Mouse (Mus musculus) MEL (cell line): ENCODE measurements around the gene Cog6. TPM values are rescaled to one million over a fixed set of nuclear protein-coding genes. Genes with fewer than 3 reads are reported as not detected.

Experiments
- DNase-seq: peaks from one replicate; pipeline ENCODE4 v3.0.0; 2011; ENCODE audit warnings: low read depth, low spot score
- H3K27ac ChIP-seq: 2 replicates; pipeline ENCODE4 v1.5.1; 2012; ENCODE audit warnings: low read depth, mild to moderate bottlenecking, control low read depth, low read length, moderate library complexity; ENCODE audit not compliant: control insufficient read depth
- H3K27me3 ChIP-seq, 2 experiments: fragments of 150-350 bp in 1 of 2; sonication (generic) in 1 of 2; 2 replicates each; pipeline ENCODE4 v1.6.1; 2012; ENCODE audit warnings: low read length in 2 of 2, mild to moderate bottlenecking in 2 of 2, improper control_type of control experiment in 1 of 2, moderate library complexity in 1 of 2; ENCODE audit not compliant: insufficient read depth in 2 of 2, control insufficient read depth in 1 of 2
- H3K36me3 ChIP-seq, 2 experiments: 2 replicates each; pipeline ENCODE4 v1.6.1; 2012 to 2014; ENCODE audit warnings: low read length in 2 of 2, improper control_type of control experiment in 1 of 2, inconsistent platforms in 1 of 2, mild to moderate bottlenecking in 1 of 2; ENCODE audit not compliant: insufficient read depth in 2 of 2, control insufficient read depth in 1 of 2
- H3K4me1 ChIP-seq, 2 experiments: fragments of 150-350 bp in 1 of 2; sonication (generic) in 1 of 2; 2 replicates each; pipeline ENCODE4 v1.6.1; 2012; ENCODE audit warnings: low read length in 2 of 2, improper control_type of control experiment in 1 of 2, mild to moderate bottlenecking in 1 of 2; ENCODE audit not compliant: insufficient read depth in 2 of 2, control insufficient read depth in 1 of 2
- H3K4me3 ChIP-seq, 2 experiments: fragments of 150-350 bp in 1 of 2; sonication (generic) in 1 of 2; 2 replicates each; pipeline ENCODE4 v1.5.1; 2012; ENCODE audit warnings: low read depth in 2 of 2, low read length in 2 of 2, mild to moderate bottlenecking in 2 of 2, moderate library complexity in 2 of 2, control low read depth in 1 of 2, improper control_type of control experiment in 1 of 2; ENCODE audit not compliant: control insufficient read depth in 1 of 2, insufficient read depth in 1 of 2
- H3K79me2 ChIP-seq: 2 replicates; pipeline ENCODE4 v1.6.1; 2012; ENCODE audit warnings: mild to moderate bottlenecking, low read length, moderate library complexity; ENCODE audit not compliant: control insufficient read depth, poor library complexity, insufficient read depth
- H3K9ac ChIP-seq: 2 replicates; pipeline ENCODE4 v1.6.1; 2012; ENCODE audit warnings: low read depth, mild to moderate bottlenecking, control low read depth, low read length, moderate library complexity; ENCODE audit not compliant: control insufficient read depth, poor library complexity, severe bottlenecking
- H3K9me3 ChIP-seq: fragments of 150-350 bp; sonication (generic); replicated peaks from 2 replicates; pipeline ENCODE4 v1.6.1; 2012; ENCODE audit warnings: mild to moderate bottlenecking, low read length, improper control_type of control experiment, moderate library complexity; ENCODE audit not compliant: insufficient read depth
- CHD1 ChIP-seq: IDR thresholded peaks from 2 replicates; pipeline ENCODE4 v1.6.1; 2012; ENCODE audit warnings: low read depth, mild to moderate bottlenecking, inconsistent platforms, low read length, improper control_type of control experiment
- CHD2 ChIP-seq: IDR thresholded peaks from 2 replicates; pipeline ENCODE4 v1.6.1; 2011; ENCODE audit warnings: low read length, improper control_type of control experiment
- EP300 ChIP-seq, 2 experiments: IDR thresholded peaks; 2 replicates each; pipeline ENCODE4 v1.6.1; 2011; ENCODE audit warnings: improper control_type of control experiment in 2 of 2, low read length in 2 of 2, low read depth in 1 of 2, mild to moderate bottlenecking in 1 of 2
- ETS1 ChIP-seq: IDR thresholded peaks from 2 replicates; pipeline ENCODE4 v1.6.1; 2012; ENCODE audit warnings: low read depth, mild to moderate bottlenecking, inconsistent platforms, low read length, improper control_type of control experiment, moderate library complexity
- GABPA ChIP-seq: IDR thresholded peaks from 2 replicates; pipeline ENCODE4 v1.6.1; 2012; ENCODE audit warnings: low read depth, mild to moderate bottlenecking, inconsistent platforms, low read length, improper control_type of control experiment, moderate library complexity
- GATA1 ChIP-seq: IDR thresholded peaks from 2 replicates; pipeline ENCODE4 v1.6.1; 2011; ENCODE audit warnings: low read depth, low read length, improper control_type of control experiment
- JUND ChIP-seq: IDR thresholded peaks from 2 replicates; pipeline ENCODE4 v1.6.1; 2011; ENCODE audit warnings: low read depth, mild to moderate bottlenecking, improper control_type of control experiment, low read length
- MAFK ChIP-seq: IDR thresholded peaks from 2 replicates; pipeline ENCODE4 v1.6.1; 2011; ENCODE audit warnings: low read depth, mild to moderate bottlenecking, low read length, improper control_type of control experiment, borderline replicate concordance
- MAX ChIP-seq: IDR thresholded peaks from 2 replicates; pipeline ENCODE4 v1.6.1; 2011; ENCODE audit warnings: low read length, improper control_type of control experiment
- MAZ ChIP-seq: IDR thresholded peaks from 2 replicates; pipeline ENCODE4 v1.6.1; 2012; ENCODE audit warnings: low read depth, mild to moderate bottlenecking, inconsistent platforms, low read length, improper control_type of control experiment
- MYB ChIP-seq: IDR thresholded peaks from 2 replicates; pipeline ENCODE4 v1.6.1; 2011; ENCODE audit warnings: mild to moderate bottlenecking, low read depth, low read length, improper control_type of control experiment
- MYC ChIP-seq: IDR thresholded peaks from 2 replicates; pipeline ENCODE4 v1.6.1; 2011; ENCODE audit warnings: low read depth, mild to moderate bottlenecking, low read length, improper control_type of control experiment, moderate library complexity
- NELFE ChIP-seq: IDR thresholded peaks from 2 replicates; pipeline ENCODE4 v1.6.1; 2011; ENCODE audit warnings: low read depth, low read length, improper control_type of control experiment
- NRF1 ChIP-seq: IDR thresholded peaks from 2 replicates; pipeline ENCODE4 v1.6.1; 2014; ENCODE audit warnings: low read depth, mild to moderate bottlenecking, inconsistent platforms, low read length, improper control_type of control experiment, moderate library complexity; ENCODE audit not compliant: poor library complexity, insufficient read depth, severe bottlenecking
- POLR2AphosphoS5 ChIP-seq: IDR thresholded peaks from 2 replicates; pipeline ENCODE4 v1.6.1; 2012; ENCODE audit warnings: low read depth, borderline replicate concordance, mild to moderate bottlenecking, inconsistent platforms, low read length, moderate library complexity, mixed read lengths
- RAD21 ChIP-seq: IDR thresholded peaks from 2 replicates; pipeline ENCODE4 v1.6.1; 2011; ENCODE audit warnings: mild to moderate bottlenecking, low read depth, low read length, improper control_type of control experiment
- SMC3 ChIP-seq: IDR thresholded peaks from 2 replicates; pipeline ENCODE4 v1.6.1; 2011; ENCODE audit warnings: low read depth, low read length, improper control_type of control experiment
- TBP ChIP-seq: IDR thresholded peaks from 2 replicates; pipeline ENCODE4 v1.8.0; 2011; ENCODE audit warnings: low read depth, low read length, improper control_type of control experiment
- TCF12 ChIP-seq: IDR thresholded peaks from 2 replicates; pipeline ENCODE4 v1.6.1; 2014; ENCODE audit warnings: low read depth, mild to moderate bottlenecking, inconsistent platforms, low read length, improper control_type of control experiment, moderate library complexity
- UBTF ChIP-seq: IDR thresholded peaks from 2 replicates; pipeline ENCODE4 v1.6.1; 2012; ENCODE audit warnings: low read depth, mild to moderate bottlenecking, inconsistent platforms, low read length, improper control_type of control experiment, moderate library complexity, borderline replicate concordance; ENCODE audit not compliant: insufficient read depth
- USF2 ChIP-seq, 2 experiments: IDR thresholded peaks; 2 replicates each; pipeline ENCODE4 v1.6.1; 2011 to 2012; ENCODE audit warnings: improper control_type of control experiment in 2 of 2, low read length in 2 of 2, borderline replicate concordance in 1 of 2, inconsistent platforms in 1 of 2, low read depth in 1 of 2, mild to moderate bottlenecking in 1 of 2; ENCODE audit not compliant: insufficient read depth in 1 of 2
- polyA plus RNA-seq, 2 experiments: library from polyadenylated mRNA; stranded (reverse) in 1 of 2; unstranded in 1 of 2; fragments of >175 nt in 1 of 2; fragments of >200 nt in 1 of 2; gene quantifications; 2 replicates each; pipeline versions ENCODE4 v1.2.1 to v1.2.4; 2012; ENCODE audit warnings: low replicate concordance in 2 of 2, low read depth in 1 of 2; ENCODE audit not compliant: insufficient read length in 2 of 2, insufficient read depth in 1 of 2, missing spikeins in 1 of 2
- total RNA-seq: library from RNA; depleted of rRNA; stranded (reverse); fragments of 300-350 nt; gene quantifications from 2 replicates; pipeline ENCODE4 v1.2.3, GENCODE M21; 2012

The Cog6 gene
- total and polyA plus RNA-seq, 3 experiments, result 15.6 to 21.6 TPM; not detected in 1

DNA sequence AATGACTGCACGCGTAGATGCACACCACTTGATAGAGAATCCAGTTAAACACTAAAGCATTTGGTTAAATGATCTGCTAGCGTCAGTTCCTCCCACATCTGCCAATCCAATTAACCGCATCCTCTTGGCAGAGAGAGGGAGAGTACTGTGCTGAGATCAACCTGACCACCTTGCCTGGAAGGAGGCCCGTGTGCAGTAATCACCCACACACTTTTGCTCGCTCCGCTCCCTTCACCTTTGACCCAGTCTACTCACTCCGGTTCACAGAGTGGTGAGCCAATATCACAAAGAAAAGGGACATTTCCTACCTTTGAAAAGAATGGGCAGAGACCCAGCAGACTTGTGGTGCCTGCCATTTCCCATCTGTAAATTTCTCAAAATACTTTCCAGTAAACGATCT lies 62.4 kb downstream of the Cog6 start:
- Histone ChIP-seq H3K27me3 (no peaks in the 10 kb centered on the region), H3K36me3 (no peaks in the 10 kb centered on the region), H3K4me3 (no peak overlapping the region), H3K9ac (no peak overlapping the region), H3K79me2 (no peaks in the 10 kb centered on the region), H3K27ac (no peak overlapping the region), H3K9me3 (no peaks in the 10 kb centered on the region), H3K4me1 (no peaks in the 10 kb centered on the region)
- no peak for DNase-seq
- TF ChIP-seq MAZ, result no peak
- TF ChIP-seq MYB, result no peak
- TF ChIP-seq TCF12, result no peak
- no peak for TF ChIP-seq ETS1
- TF ChIP-seq MAFK, result no peak
- no peak for TF ChIP-seq UBTF
- TF ChIP-seq EP300 (IDR thresholded peaks at IDR 0.05; ENCODE audit: low read depth in 1 of 2, low read length in 2 of 2), result no peak
- TF ChIP-seq CHD2, result no peak
- TF ChIP-seq JUND, result no peak
- TF ChIP-seq SMC3, result no peak
- TF ChIP-seq TBP, result no peak
- no peak for TF ChIP-seq NELFE
- no peak for TF ChIP-seq GATA1
- TF ChIP-seq USF2 (IDR thresholded peaks at IDR 0.05; ENCODE audit: borderline replicate concordance in 1 of 2, insufficient read depth in 1 of 2, low read depth in 1 of 2, low read length in 2 of 2), result no peak

DNA sequence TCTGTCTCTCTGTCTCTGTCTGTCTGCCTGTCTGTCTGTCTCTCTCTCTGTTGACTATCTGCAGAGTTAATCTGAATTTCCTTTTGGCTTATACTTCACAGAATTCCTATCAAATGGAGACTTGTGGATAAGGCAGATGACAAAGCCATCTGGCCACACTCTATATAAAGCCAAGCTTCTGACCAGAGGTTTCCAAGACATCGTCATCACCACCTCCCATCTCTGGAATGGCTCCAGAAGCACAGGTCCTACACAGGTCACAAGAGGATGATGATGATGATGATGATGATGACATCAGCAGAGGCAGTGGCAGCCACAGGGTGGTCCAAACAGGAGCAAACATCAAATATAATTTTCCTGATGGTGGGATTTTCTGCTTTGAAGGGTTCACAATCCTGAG lies 63.2 kb downstream of the Cog6 start:
- DNase-seq, result no peak
- no peak for TF ChIP-seq TBP
- TF ChIP-seq MAZ, result no peak
- no peak for TF ChIP-seq POLR2AphosphoS5
- no peak for TF ChIP-seq CHD1
- no peak for TF ChIP-seq MAX
- no peak for TF ChIP-seq SMC3
- no peak for TF ChIP-seq GABPA
- no peak for TF ChIP-seq RAD21
- no peak for TF ChIP-seq USF2 (IDR thresholded peaks at IDR 0.05; ENCODE audit: borderline replicate concordance in 1 of 2, insufficient read depth in 1 of 2, low read depth in 1 of 2, low read length in 2 of 2)
- no peak for TF ChIP-seq MYC
- TF ChIP-seq NRF1, result no peak
- no peak for TF ChIP-seq JUND
- H3K27ac ChIP-seq, result no peak overlapping the region
- no peaks in the 10 kb centered on the region for H3K9me3 ChIP-seq
- H3K27me3 ChIP-seq, result no peaks in the 10 kb centered on the region
- no peak overlapping the region for H3K9ac ChIP-seq
- H3K36me3 ChIP-seq, result no peaks in the 10 kb centered on the region
- H3K4me3 ChIP-seq, result no peak overlapping the region
- H3K4me1 ChIP-seq, result no peaks in the 10 kb centered on the region
- H3K79me2 ChIP-seq, result no peaks in the 10 kb centered on the region
